Mouse (Mus musculus) neural tube, embryonic 11.5 days (tissue): ENCODE measurements at regions not wholly inside any gene's neighbourhood (a gene's known extent, or its start where the extent isn't known, plus 50 kb on each side); places are given as distances from the start of the nearest gene placed in this dataset.

Experiments
- ATAC-seq: fragments of 200-750 bp; cut with Nextera tagmentation; 2 replicates; pipeline ENCODE4 v1.8.0; 2017; ENCODE audit warnings: moderate number of reproducible peaks, mild to moderate bottlenecking, moderate TSS enrichment, moderate library complexity; ENCODE audit not compliant: insufficient read depth, low FRiP score, low TSS enrichment
- DNase-seq: peaks from one replicate; pipeline ENCODE4 v3.0.0-alpha.2; 2015; ENCODE audit warnings: low spot score
- H3K27ac ChIP-seq: fragments of 300-500 bp; sonication (generic); 2 replicates; pipeline ENCODE4 v1.5.1; 2014; ENCODE audit warnings: low read depth, mild to moderate bottlenecking, low read length
- H3K27me3 ChIP-seq: fragments of 300-500 bp; sonication (generic); 2 replicates; pipeline ENCODE4 v1.6.1; 2014; ENCODE audit warnings: mild to moderate bottlenecking, low read length, mixed read lengths; ENCODE audit not compliant: control insufficient read depth, insufficient read depth
- H3K36me3 ChIP-seq: fragments of 300-500 bp; sonication (generic); 2 replicates; pipeline ENCODE4 v1.6.1; 2014; ENCODE audit warnings: mild to moderate bottlenecking, low read length, moderate library complexity, mixed read lengths; ENCODE audit not compliant: control insufficient read depth, insufficient read depth
- H3K4me1 ChIP-seq: fragments of 300-500 bp; sonication (generic); 2 replicates; pipeline ENCODE4 v1.6.1; 2014; ENCODE audit warnings: low read length, mixed read lengths; ENCODE audit not compliant: control insufficient read depth, insufficient read depth
- H3K4me2 ChIP-seq: fragments of 300-500 bp; sonication (generic); 2 replicates; pipeline ENCODE4 v1.6.1; 2014; ENCODE audit warnings: low read depth, mild to moderate bottlenecking, moderate library complexity
- H3K4me3 ChIP-seq: fragments of 300-500 bp; sonication (generic); 2 replicates; pipeline ENCODE4 v1.5.1; 2014; ENCODE audit warnings: low read depth, low read length
- H3K9ac ChIP-seq: fragments of 300-500 bp; sonication (generic); 2 replicates; pipeline ENCODE4 v1.6.1; 2014; ENCODE audit warnings: mild to moderate bottlenecking, low read length
- H3K9me3 ChIP-seq: fragments of 300-500 bp; sonication (generic); 2 replicates; pipeline ENCODE4 v1.6.1; 2016; ENCODE audit warnings: low read length; ENCODE audit not compliant: control insufficient read depth
- WGBS: fragments of 180-500 bp; shearing (Covaris S2); extraction: QIAGEN DNeasy Blood & Tissue Kit; methylation state at CpG from one replicate; pipeline ENCODE4 v1.1.7; 2014; 5-methylcytosine and 5-hydroxymethylcytosine counted together

DNA sequence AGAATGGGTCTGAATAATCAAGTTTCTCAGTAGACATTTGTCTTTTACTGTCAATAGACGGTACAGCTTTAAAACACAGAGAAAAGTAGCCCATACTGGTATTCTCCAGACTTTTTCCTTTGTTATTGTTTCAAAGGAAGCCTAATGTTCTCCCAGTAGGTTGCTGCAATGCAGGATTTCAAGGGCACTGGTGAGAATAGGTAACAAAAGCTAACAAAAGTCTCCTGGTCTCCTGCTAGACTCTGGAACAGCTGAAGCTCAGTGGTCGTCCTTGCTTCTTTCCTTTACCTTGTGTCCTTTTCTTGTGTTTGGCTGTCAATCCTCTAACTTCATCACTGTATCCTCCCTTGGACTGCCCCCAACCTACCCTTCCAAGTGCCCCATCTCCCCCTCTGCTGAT lies 350.9 kb downstream of the Wdr72 start:
- Histone ChIP-seq H3K27ac (no peak overlapping the region), H3K4me1 (no peaks in the 10 kb centered on the region), H3K27me3 (no peaks in the 10 kb centered on the region), H3K9ac (no peak overlapping the region), H3K4me2 (no peak overlapping the region), H3K9me3 (no peaks in the 10 kb centered on the region), H3K4me3 (no peak overlapping the region), H3K36me3 (no peaks in the 10 kb centered on the region)
- ATAC-seq (no peak), DNase-seq (no peak)
- 38% methylated on average over 2 of the region's 2 CpGs for WGBS

DNA sequence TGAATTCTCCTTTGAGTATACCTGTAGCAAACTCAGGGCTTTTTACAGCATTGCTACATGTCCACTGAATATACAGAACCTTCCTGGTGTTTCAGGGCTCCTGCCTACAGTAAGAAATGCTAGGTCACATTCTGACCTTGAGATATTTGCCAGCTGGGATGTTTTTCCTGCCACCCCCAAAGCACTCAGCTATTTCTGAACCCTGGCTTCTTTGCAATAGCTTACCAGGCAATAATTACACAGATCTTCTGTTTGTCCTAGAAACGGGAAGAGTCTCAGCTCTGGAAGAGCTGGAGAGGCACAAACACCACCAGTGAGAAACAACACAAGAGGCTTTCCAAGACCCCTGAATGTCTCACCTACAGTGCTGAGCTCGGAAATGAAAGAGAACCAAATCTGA lies 366.7 kb downstream of the Wdr72 start:
- Histone ChIP-seq H3K9ac (no peak overlapping the region), H3K9me3 (no peaks in the 10 kb centered on the region), H3K4me1 (no peaks in the 10 kb centered on the region; the same call in 1 of the 2 replicates), H3K27ac (no peak overlapping the region), H3K27me3 (no peaks in the 10 kb centered on the region), H3K4me3 (no peak overlapping the region), H3K4me2 (no peak overlapping the region), H3K36me3 (no peaks in the 10 kb centered on the region)
- no peak for ATAC-seq
- DNase-seq: no peak
- WGBS: 61% methylated on average over 2 of the region's 2 CpGs

DNA sequence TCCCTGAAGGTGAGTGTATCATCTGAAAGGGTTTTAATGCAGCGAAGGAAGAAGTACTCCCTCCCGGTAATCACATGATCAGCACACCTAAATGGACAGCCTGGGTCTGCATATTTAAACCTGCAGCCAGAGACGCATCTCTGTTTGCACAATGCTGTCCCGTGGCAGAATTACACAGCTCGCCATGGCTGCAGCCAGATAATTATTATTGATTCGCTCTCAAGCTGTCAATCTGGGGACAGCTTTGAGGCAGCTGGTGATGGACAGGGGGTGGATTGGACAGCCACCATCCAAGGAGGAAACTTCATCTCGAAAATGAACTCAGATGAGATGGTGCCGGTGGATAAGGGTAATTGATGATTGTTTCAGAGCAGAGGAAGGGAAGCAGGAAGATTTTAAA lies 369.1 kb downstream of the Wdr72 start:
- Histone ChIP-seq H3K9ac (no peak overlapping the region), H3K4me3 (no peak overlapping the region), H3K4me2 (no peak overlapping the region), H3K27me3 (no peaks in the 10 kb centered on the region), H3K4me1 (no peaks in the 10 kb centered on the region; the same call in 1 of the 2 replicates), H3K27ac (no peak overlapping the region), H3K36me3 (no peaks in the 10 kb centered on the region), H3K9me3 (no peaks in the 10 kb centered on the region)
- WGBS: 61% methylated on average over 8 of the region's 8 CpGs
- DNase-seq (no peak), ATAC-seq (no peak)

DNA sequence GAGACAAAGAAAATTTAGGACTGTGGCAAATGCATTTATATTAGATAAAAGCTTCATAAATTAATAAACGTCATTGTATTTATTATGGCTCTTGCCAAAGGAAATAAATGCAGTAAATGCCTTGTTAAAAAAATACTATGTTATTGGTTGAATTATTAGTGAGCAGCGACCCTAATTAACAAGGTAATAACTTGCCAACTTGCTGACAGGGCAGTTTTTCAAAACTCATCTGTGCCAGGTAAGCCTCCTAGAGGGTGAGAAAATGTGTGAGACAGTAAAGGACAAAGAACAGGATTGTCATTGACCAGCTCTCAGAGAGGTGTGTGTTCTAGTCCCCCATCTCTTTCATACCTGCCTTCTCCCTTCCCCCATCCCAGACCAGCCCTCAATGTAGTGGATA lies 347.8 kb upstream of the Onecut1 start:
- H3K9me3 ChIP-seq: no peaks in the 10 kb centered on the region
- no peak overlapping the region for H3K27ac ChIP-seq
- H3K9ac ChIP-seq: no peak overlapping the region
- no peaks in the 10 kb centered on the region for H3K36me3 ChIP-seq
- H3K4me3 ChIP-seq: no peak overlapping the region
- H3K4me2 ChIP-seq: no peak overlapping the region
- 84% methylated on average over 2 of the region's 2 CpGs for WGBS
- no peaks in the 10 kb centered on the region for H3K4me1 ChIP-seq
- DNase-seq: no peak
- no peak for ATAC-seq
- no peaks in the 10 kb centered on the region for H3K27me3 ChIP-seq

DNA sequence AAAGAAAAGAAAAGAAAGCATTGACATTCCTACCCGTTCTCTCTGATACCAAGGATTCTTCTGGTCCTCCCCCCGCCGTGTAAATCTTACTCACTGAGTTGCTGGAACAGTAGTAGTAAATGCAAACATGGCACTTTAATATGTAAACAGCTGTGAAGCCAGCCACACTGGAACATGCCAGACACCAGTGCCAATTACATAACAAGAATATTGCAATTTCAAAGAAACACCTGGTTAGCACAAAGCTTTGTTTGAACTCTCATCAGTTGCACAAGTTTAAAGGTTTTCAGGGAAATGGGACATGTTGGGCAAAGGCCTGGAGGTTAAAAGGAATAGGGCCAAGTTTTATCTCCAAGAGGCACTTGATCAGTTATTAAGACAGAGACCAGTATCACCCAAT lies 333.2 kb upstream of the Onecut1 start:
- H3K9ac ChIP-seq: no peak overlapping the region
- H3K27ac ChIP-seq: no peak overlapping the region
- 92% methylated on average over 3 of the region's 3 CpGs for WGBS
- no peak for DNase-seq
- no peaks in the 10 kb centered on the region for H3K27me3 ChIP-seq
- no peak for ATAC-seq
- no peak overlapping the region for H3K4me3 ChIP-seq
- H3K9me3 ChIP-seq: no peaks in the 10 kb centered on the region
- H3K4me1 ChIP-seq: no peaks in the 10 kb centered on the region; the same call in 1 of the 2 replicates
- H3K4me2 ChIP-seq: no peak overlapping the region
- no peaks in the 10 kb centered on the region for H3K36me3 ChIP-seq

DNA sequence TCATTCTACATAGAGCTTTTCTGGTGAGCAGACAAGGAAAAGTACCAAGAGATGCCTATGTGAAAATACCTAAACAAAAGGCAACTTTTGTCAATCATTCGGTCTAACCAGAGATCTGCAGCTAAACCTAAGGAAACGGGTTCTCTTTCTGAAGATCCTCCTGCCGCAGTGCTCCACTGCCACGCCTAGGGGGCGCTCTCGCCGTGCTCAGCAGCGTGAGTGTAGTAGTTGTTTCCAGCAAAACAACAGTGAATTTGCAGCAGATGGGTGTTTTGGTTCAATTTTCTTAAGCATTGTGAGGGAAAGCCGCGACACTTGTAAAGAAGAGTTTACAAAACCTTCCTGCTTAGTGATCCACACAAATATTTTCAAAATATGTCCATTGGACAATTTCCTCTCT lies 331.4 kb upstream of the Onecut1 start:
- no peaks in the 10 kb centered on the region; the same call in 1 of the 2 replicates for H3K4me1 ChIP-seq
- no peak overlapping the region for H3K4me2 ChIP-seq
- H3K4me3 ChIP-seq: no peak overlapping the region
- no peaks in the 10 kb centered on the region for H3K9me3 ChIP-seq
- ATAC-seq: no peak
- peak; percentile 77 for DNase-seq
- H3K9ac ChIP-seq: no peak overlapping the region
- WGBS: 13% methylated on average over 10 of the region's 10 CpGs
- H3K27me3 ChIP-seq: no peaks in the 10 kb centered on the region
- H3K36me3 ChIP-seq: no peaks in the 10 kb centered on the region
- no peak overlapping the region for H3K27ac ChIP-seq

DNA sequence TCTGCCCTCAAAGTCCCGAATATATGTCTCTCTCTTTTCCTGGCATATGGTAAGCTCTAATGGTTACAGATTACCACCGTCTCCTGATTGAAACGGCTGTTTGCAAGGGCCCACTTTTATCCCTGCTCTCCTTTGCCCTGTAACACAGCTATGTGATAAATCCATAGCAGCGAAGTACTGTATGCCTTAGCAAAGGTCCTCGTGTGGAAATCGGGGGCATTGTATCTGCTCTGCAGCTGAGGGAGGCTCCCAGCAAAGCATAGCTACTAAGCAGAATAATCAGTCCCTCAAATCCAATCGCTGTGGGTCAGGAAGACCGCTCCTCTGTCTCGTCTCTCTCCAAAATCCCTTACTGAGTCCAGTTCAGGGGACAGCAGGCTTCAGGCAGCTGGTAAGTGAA lies 331.0 kb upstream of the Onecut1 start:
- 56% methylated on average over 9 of the region's 9 CpGs for WGBS
- Histone ChIP-seq H3K36me3 (no peaks in the 10 kb centered on the region), H3K4me3 (no peak overlapping the region), H3K9ac (no peak overlapping the region), H3K9me3 (no peaks in the 10 kb centered on the region), H3K4me2 (no peak overlapping the region), H3K27me3 (no peaks in the 10 kb centered on the region), H3K27ac (no peak overlapping the region), H3K4me1 (no peaks in the 10 kb centered on the region; the same call in 1 of the 2 replicates)
- no peak for DNase-seq
- ATAC-seq: no peak

DNA sequence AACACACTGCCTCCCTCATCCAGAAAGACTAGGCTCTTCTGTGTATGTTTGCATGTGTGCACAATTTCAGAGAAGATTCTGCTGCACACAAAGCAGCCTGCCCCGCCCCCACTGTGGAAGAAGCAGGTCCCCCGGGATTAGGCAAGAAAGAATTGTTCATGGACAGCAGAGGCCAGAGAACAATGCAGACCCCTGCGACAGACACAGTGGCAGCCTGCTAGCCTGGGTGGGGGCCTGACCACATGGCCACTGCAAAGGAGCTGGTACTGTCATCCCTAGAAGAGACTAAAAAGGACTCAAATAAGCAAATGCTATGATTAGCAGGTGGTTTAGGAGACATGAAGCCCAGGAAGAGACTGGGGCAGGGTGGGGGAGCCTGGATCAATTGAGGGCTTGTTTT lies 329.7 kb upstream of the Onecut1 start:
- peak; percentile 60 for DNase-seq
- H3K36me3 ChIP-seq: no peaks in the 10 kb centered on the region
- no peaks in the 10 kb centered on the region for H3K27me3 ChIP-seq
- ATAC-seq: no peak
- no peaks in the 10 kb centered on the region; the same call in 1 of the 2 replicates for H3K4me1 ChIP-seq
- no peaks in the 10 kb centered on the region for H3K9me3 ChIP-seq
- peak overlapping the region; percentile 29; the same call in 1 of the 2 replicates for H3K9ac ChIP-seq
- 26% methylated on average over 3 of the region's 3 CpGs for WGBS
- no peak overlapping the region for H3K4me3 ChIP-seq
- H3K4me2 ChIP-seq: no peak overlapping the region
- H3K27ac ChIP-seq: no peak overlapping the region

DNA sequence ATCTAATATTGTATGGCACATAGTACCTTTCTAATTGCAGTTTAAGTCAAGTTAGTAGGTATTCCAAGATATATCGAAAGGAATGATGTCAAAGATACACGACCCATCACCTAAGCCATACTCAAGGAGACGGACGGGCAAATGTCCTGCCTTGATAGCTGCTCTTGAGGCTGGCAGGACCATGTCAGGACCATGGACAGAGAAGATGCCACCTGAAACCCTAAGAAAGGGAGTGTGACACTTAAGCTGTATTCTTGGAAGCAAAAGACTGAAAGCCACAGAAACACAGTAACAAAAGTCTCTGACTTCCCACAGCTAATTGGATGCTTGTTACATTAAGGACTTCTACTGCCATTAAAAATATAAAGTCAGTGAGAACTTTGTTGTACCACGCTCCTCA lies 326.7 kb upstream of the Onecut1 start:
- 76% methylated on average over 5 of the region's 5 CpGs for whole genome bisulfite sequencing
- no peak overlapping the region for H3K4me2 ChIP-seq
- H3K27me3 ChIP-seq: no peaks in the 10 kb centered on the region
- DNase-seq (no peak), ATAC-seq (no peak)
- no peaks in the 10 kb centered on the region for H3K36me3 ChIP-seq
- H3K9me3 ChIP-seq: no peaks in the 10 kb centered on the region
- no peak overlapping the region for H3K27ac ChIP-seq
- no peak overlapping the region for H3K4me3 ChIP-seq
- H3K9ac ChIP-seq: no peak overlapping the region
- H3K4me1 ChIP-seq: no peaks in the 10 kb centered on the region; the same call in 1 of the 2 replicates
